Mouse (Mus musculus): ENCODE measurements around the gene Shank2. TPM values are rescaled to one million over a fixed set of nuclear protein-coding genes. Genes with fewer than 3 reads are reported as not detected.

Shank2 gene
- total and polyA plus RNA-seq, 3 experiments, result not detected

DNA sequence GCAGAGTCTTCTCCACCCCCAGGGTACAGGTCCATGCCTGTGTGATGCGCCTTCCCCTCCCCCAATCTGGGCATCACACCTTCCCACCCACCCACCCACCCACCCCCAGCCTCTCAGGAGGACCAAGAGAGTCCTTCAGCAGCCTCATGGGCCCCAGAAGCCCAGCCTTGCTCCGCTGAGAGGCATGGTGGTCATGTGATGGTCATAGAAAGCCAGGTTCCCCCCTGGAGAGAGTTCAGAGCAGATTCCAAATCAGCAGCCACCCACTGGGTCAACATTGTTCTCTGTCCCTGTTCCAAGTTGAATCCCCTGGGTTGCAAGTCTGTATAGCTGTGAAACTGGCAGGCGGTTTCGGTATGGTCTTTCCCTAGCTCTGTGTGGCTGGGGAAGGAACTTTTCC lies 284.2 kb downstream of the Shank2 start:
- H3K27ac ChIP-seq (ENCODE audit: control insufficient read depth, low read depth, low read length), result no peak overlapping the region
- H3K9ac ChIP-seq (ENCODE audit: control insufficient read depth, low read depth, low read length, poor library complexity, severe bottlenecking), result no peak overlapping the region
- H3K27me3 ChIP-seq (ENCODE audit: control insufficient read depth in 1 of 2, insufficient read depth in 2 of 2, low read length in 2 of 2), result no peaks in the 10 kb centered on the region
- no peak for DNase-seq (ENCODE audit: low read depth, low spot score)
- H3K4me1 ChIP-seq (ENCODE audit: control insufficient read depth in 1 of 2, insufficient read depth in 2 of 2, low read length in 2 of 2), result no peaks in the 10 kb centered on the region
- no peak for TF ChIP-seq TAL1 (IDR thresholded peaks at IDR 0.05; ENCODE audit: low read length)
- no peak for TF ChIP-seq UBTF (IDR thresholded peaks at IDR 0.05; ENCODE audit: borderline replicate concordance, insufficient read depth, low read depth, low read length)
- no peak for TF ChIP-seq HCFC1 (IDR thresholded peaks at IDR 0.05; ENCODE audit: low read depth, low read length)
- no peak for TF ChIP-seq NELFE (IDR thresholded peaks at IDR 0.05; ENCODE audit: low read depth, low read length)
- no peak for TF ChIP-seq TBP (IDR thresholded peaks at IDR 0.05; ENCODE audit: low read depth, low read length)
- TF ChIP-seq MAX (IDR thresholded peaks at IDR 0.05; ENCODE audit: low read length), result no peak
- no peak for TF ChIP-seq POLR2A (IDR thresholded peaks at IDR 0.05; ENCODE audit: control insufficient read depth in 1 of 2, insufficient read depth in 1 of 2, low read depth in 1 of 2, low read length in 2 of 2, poor library complexity in 1 of 2)
- TF ChIP-seq POLR2AphosphoS2 (IDR thresholded peaks at IDR 0.05; ENCODE audit: low read length), result no peak
- H3K9me3 ChIP-seq (replicated peaks; ENCODE audit: insufficient read depth, low read length), result no peaks in the 10 kb centered on the region
- no peaks in the 10 kb centered on the region for H3K36me3 ChIP-seq (ENCODE audit: control insufficient read depth in 1 of 2, insufficient read depth in 2 of 2, low read length in 2 of 2)
- H3K4me3 ChIP-seq (ENCODE audit: control insufficient read depth in 1 of 2, insufficient read depth in 1 of 2, low read depth in 2 of 2, low read length in 2 of 2), result no peak overlapping the region
- H3K79me2 ChIP-seq (ENCODE audit: control insufficient read depth, insufficient read depth, low read length, poor library complexity), result no peaks in the 10 kb centered on the region

DNA sequence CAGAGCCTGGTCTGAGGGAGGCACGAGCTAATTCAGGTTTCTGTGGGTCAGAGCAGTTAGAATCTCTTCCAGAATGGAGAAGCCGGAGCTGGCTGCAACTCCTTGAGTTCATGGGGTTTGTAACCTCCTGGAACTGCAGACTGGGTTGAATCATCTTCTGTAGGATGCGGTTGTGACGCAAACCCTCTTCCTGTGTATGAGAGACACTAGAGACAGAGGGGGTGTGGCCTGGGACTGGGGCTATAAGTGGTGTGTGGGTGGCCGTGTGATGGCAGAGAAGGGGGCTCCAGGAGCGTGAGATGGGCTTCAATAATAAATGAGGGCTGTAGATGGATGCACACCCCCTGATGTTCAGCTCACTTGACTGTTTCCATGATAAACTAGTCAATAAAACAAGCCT lies 286.3 kb downstream of the Shank2 start:
- no peak overlapping the region for H3K9ac ChIP-seq (ENCODE audit: control insufficient read depth, low read depth, low read length, poor library complexity, severe bottlenecking)
- DNase-seq (ENCODE audit: low read depth, low spot score), result no peak
- no peak for TF ChIP-seq JUND (IDR thresholded peaks at IDR 0.05; ENCODE audit: low read depth, low read length)
- TF ChIP-seq ZKSCAN1 (IDR thresholded peaks at IDR 0.05; ENCODE audit: low read depth, low read length), result no peak
- no peak for TF ChIP-seq ZNF384 (IDR thresholded peaks at IDR 0.05; ENCODE audit: low read depth, low read length)
- no peak for TF ChIP-seq MAZ (IDR thresholded peaks at IDR 0.05; ENCODE audit: low read depth, low read length)
- no peak for TF ChIP-seq TCF12 (IDR thresholded peaks at IDR 0.05; ENCODE audit: low read depth, low read length)
- no peak for TF ChIP-seq USF2 (IDR thresholded peaks at IDR 0.05; ENCODE audit: borderline replicate concordance in 1 of 2, insufficient read depth in 1 of 2, low read depth in 1 of 2, low read length in 2 of 2)
- TF ChIP-seq EP300 (IDR thresholded peaks at IDR 0.05; ENCODE audit: low read depth in 1 of 2, low read length in 2 of 2), result no peak
- no peak for TF ChIP-seq POLR2AphosphoS2 (IDR thresholded peaks at IDR 0.05; ENCODE audit: low read length)
- TF ChIP-seq MAFK (IDR thresholded peaks at IDR 0.05; ENCODE audit: borderline replicate concordance, low read depth, low read length), result no peak
- no peak for TF ChIP-seq GABPA (IDR thresholded peaks at IDR 0.05; ENCODE audit: low read depth, low read length)
- TF ChIP-seq MYC (IDR thresholded peaks at IDR 0.05; ENCODE audit: low read depth, low read length), result no peak
- TF ChIP-seq NELFE (IDR thresholded peaks at IDR 0.05; ENCODE audit: low read depth, low read length), result no peak
- no peak for TF ChIP-seq SIN3A (IDR thresholded peaks at IDR 0.05; ENCODE audit: low read length)
- TF ChIP-seq KAT2A (conservative IDR thresholded peaks at IDR 0.05; ENCODE audit: low read depth, low read length), result no peak
- H3K27me3 ChIP-seq (ENCODE audit: control insufficient read depth in 1 of 2, insufficient read depth in 2 of 2, low read length in 2 of 2), result no peaks in the 10 kb centered on the region
- no peaks in the 10 kb centered on the region for H3K9me3 ChIP-seq (replicated peaks; ENCODE audit: insufficient read depth, low read length)
- no peaks in the 10 kb centered on the region for H3K79me2 ChIP-seq (ENCODE audit: control insufficient read depth, insufficient read depth, low read length, poor library complexity)
- H3K27ac ChIP-seq (ENCODE audit: control insufficient read depth, low read depth, low read length), result no peak overlapping the region
- H3K4me1 ChIP-seq (ENCODE audit: control insufficient read depth in 1 of 2, insufficient read depth in 2 of 2, low read length in 2 of 2), result no peaks in the 10 kb centered on the region
- H3K36me3 ChIP-seq (ENCODE audit: control insufficient read depth in 1 of 2, insufficient read depth in 2 of 2, low read length in 2 of 2), result no peaks in the 10 kb centered on the region
- H3K4me3 ChIP-seq (ENCODE audit: control insufficient read depth in 1 of 2, insufficient read depth in 1 of 2, low read depth in 2 of 2, low read length in 2 of 2), result no peak overlapping the region
